Mouse (Mus musculus): Measurements from ENCODE around the gene Ubr3. TPM values are rescaled to one million over a fixed set of nuclear protein-coding genes. Genes with fewer than 3 reads are reported as not detected.
"Not testable (repeated sequence)": the region's sequence is repeated elsewhere in the genome, so short reads cannot be mapped to it uniquely, and the experiment has no call there.

Ubr3 gene
- polyA plus RNA-seq, 1 experiment, result 39.5 TPM

GRCm38 (mm10) chr2:69955635-69956034 is 58.6 kb downstream of the Ubr3 start:
- H3K4me3 ChIP-seq (ENCODE audit: insufficient read depth, low read depth, low read length), result no peak overlapping the region
- no peak overlapping the region for H3K27ac ChIP-seq (replicated peaks; ENCODE audit: low read depth, low read length)
- no peaks in the 10 kb centered on the region for H3K4me1 ChIP-seq (ENCODE audit: control insufficient read depth, insufficient read depth, insufficient read length, low read length)

- Histone ChIP-seq H3K4me1 (ENCODE audit: control insufficient read depth, insufficient read depth, insufficient read length, low read length) (no peaks in the 10 kb centered on the region), H3K27ac (replicated peaks; ENCODE audit: low read depth, low read length) (no peak overlapping the region), H3K4me3 (ENCODE audit: insufficient read depth, low read depth, low read length) (no peak overlapping the region)
Measured at GRCm38 (mm10) chr2:69957622-69958021, 60.6 kb downstream of the Ubr3 start.

- H3K4me3 ChIP-seq (ENCODE audit: insufficient read depth, low read depth, low read length), result no peak overlapping the region
Measured at GRCm38 (mm10) chr2:69974896-69975295, 77.8 kb downstream of the Ubr3 start.

GRCm38 (mm10) chr2:69989224-69989623 is 92.2 kb downstream of the Ubr3 start:
- Histone ChIP-seq H3K4me1 (ENCODE audit: control insufficient read depth, insufficient read depth, insufficient read length, low read length) (no peaks in the 10 kb centered on the region), H3K27ac (replicated peaks; ENCODE audit: low read depth, low read length) (no peak overlapping the region), H3K4me3 (ENCODE audit: insufficient read depth, low read depth, low read length) (no peak overlapping the region)

More at GRCm38 (mm10) chr2:69974896-69975295, 77.8 kb downstream of the Ubr3 start:
- H3K4me1 ChIP-seq (ENCODE audit: control insufficient read depth, insufficient read depth, insufficient read length, low read length), result no peaks in the 10 kb centered on the region
- no peak overlapping the region for H3K27ac ChIP-seq (replicated peaks; ENCODE audit: low read depth, low read length)

- no peak overlapping the region for H3K4me3 ChIP-seq (ENCODE audit: insufficient read depth, low read depth, low read length)
- no peaks in the 10 kb centered on the region for H3K4me1 ChIP-seq (ENCODE audit: control insufficient read depth, insufficient read depth, insufficient read length, low read length)
- H3K27ac ChIP-seq (replicated peaks; ENCODE audit: low read depth, low read length), result no peak overlapping the region
Measured at GRCm38 (mm10) chr2:69990647-69991046, 93.6 kb downstream of the Ubr3 start.

- not testable (repeated sequence) for H3K27ac ChIP-seq (replicated peaks; ENCODE audit: low read depth, low read length); H3K4me1 ChIP-seq (ENCODE audit: control insufficient read depth, insufficient read depth, insufficient read length, low read length)
Measured at GRCm38 (mm10) chr2:69994082-69994736, 97.2 kb downstream of the Ubr3 start.

GRCm38 (mm10) chr2:69994779-69995178 is 97.7 kb downstream of the Ubr3 start:
- no peak overlapping the region for H3K27ac ChIP-seq (replicated peaks; ENCODE audit: low read depth, low read length)
- H3K4me1 ChIP-seq (ENCODE audit: control insufficient read depth, insufficient read depth, insufficient read length, low read length), result no peaks in the 10 kb centered on the region
- no peak overlapping the region for H3K4me3 ChIP-seq (ENCODE audit: insufficient read depth, low read depth, low read length)

More at GRCm38 (mm10) chr2:69994082-69994736, 97.2 kb downstream of the Ubr3 start:
- H3K4me3 ChIP-seq (ENCODE audit: insufficient read depth, low read depth, low read length), result not testable (repeated sequence)

GRCm38 (mm10) chr2:69999097-69999770 is 102.2 kb downstream of the Ubr3 start:
- Histone ChIP-seq H3K4me3 (ENCODE audit: insufficient read depth, low read depth, low read length) (no peak overlapping the region), H3K4me1 (ENCODE audit: control insufficient read depth, insufficient read depth, insufficient read length, low read length) (no peaks in the 10 kb centered on the region), H3K27ac (replicated peaks; ENCODE audit: low read depth, low read length) (no peak overlapping the region)

- Histone ChIP-seq H3K27ac (replicated peaks; ENCODE audit: low read depth, low read length) (no peak overlapping the region), H3K4me3 (ENCODE audit: insufficient read depth, low read depth, low read length) (no peak overlapping the region), H3K4me1 (ENCODE audit: control insufficient read depth, insufficient read depth, insufficient read length, low read length) (no peaks in the 10 kb centered on the region)
Measured at GRCm38 (mm10) chr2:70000316-70000715, 103.3 kb downstream of the Ubr3 start.

GRCm38 (mm10) chr2:70006492-70006891 is 109.4 kb downstream of the Ubr3 start:
- Histone ChIP-seq H3K4me3 (ENCODE audit: insufficient read depth, low read depth, low read length) (no peak overlapping the region), H3K27ac (replicated peaks; ENCODE audit: low read depth, low read length) (no peak overlapping the region), H3K4me1 (ENCODE audit: control insufficient read depth, insufficient read depth, insufficient read length, low read length) (no peaks in the 10 kb centered on the region)

GRCm38 (mm10) chr2:70012941-70013340 is 115.9 kb downstream of the Ubr3 start:
- H3K4me1 ChIP-seq (ENCODE audit: control insufficient read depth, insufficient read depth, insufficient read length, low read length), result no peaks in the 10 kb centered on the region
- no peak overlapping the region for H3K27ac ChIP-seq (replicated peaks; ENCODE audit: low read depth, low read length)

GRCm38 (mm10) chr2:70018236-70018635 is 121.2 kb downstream of the Ubr3 start:
- H3K27ac ChIP-seq (replicated peaks; ENCODE audit: low read depth, low read length), result no peak overlapping the region
- H3K4me1 ChIP-seq (ENCODE audit: control insufficient read depth, insufficient read depth, insufficient read length, low read length), result no peaks in the 10 kb centered on the region
- H3K4me3 ChIP-seq (ENCODE audit: insufficient read depth, low read depth, low read length), result no peak overlapping the region

More at GRCm38 (mm10) chr2:70012941-70013340, 115.9 kb downstream of the Ubr3 start:
- no peak overlapping the region for H3K4me3 ChIP-seq (ENCODE audit: insufficient read depth, low read depth, low read length)

- H3K4me3 ChIP-seq (ENCODE audit: insufficient read depth, low read depth, low read length), result no peak overlapping the region
- H3K27ac ChIP-seq (replicated peaks; ENCODE audit: low read depth, low read length), result no peak overlapping the region
- no peaks in the 10 kb centered on the region for H3K4me1 ChIP-seq (ENCODE audit: control insufficient read depth, insufficient read depth, insufficient read length, low read length)
Measured at GRCm38 (mm10) chr2:70024454-70024853, 127.4 kb downstream of the Ubr3 start.

GRCm38 (mm10) chr2:70025711-70026110 is 128.7 kb downstream of the Ubr3 start:
- Histone ChIP-seq H3K27ac (replicated peaks; ENCODE audit: low read depth, low read length) (no peak overlapping the region), H3K4me1 (ENCODE audit: control insufficient read depth, insufficient read depth, insufficient read length, low read length) (no peaks in the 10 kb centered on the region), H3K4me3 (ENCODE audit: insufficient read depth, low read depth, low read length) (no peak overlapping the region)

- H3K27ac ChIP-seq (replicated peaks; ENCODE audit: low read depth, low read length), result no peak overlapping the region
Measured at GRCm38 (mm10) chr2:70031472-70031871, 134.4 kb downstream of the Ubr3 start.

GRCm38 (mm10) chr2:70034895-70035294 is 137.8 kb downstream of the Ubr3 start:
- H3K4me1 ChIP-seq (ENCODE audit: control insufficient read depth, insufficient read depth, insufficient read length, low read length), result no peaks in the 10 kb centered on the region
- H3K27ac ChIP-seq (replicated peaks; ENCODE audit: low read depth, low read length), result no peak overlapping the region
- no peak overlapping the region for H3K4me3 ChIP-seq (ENCODE audit: insufficient read depth, low read depth, low read length)

More at GRCm38 (mm10) chr2:70031472-70031871, 134.4 kb downstream of the Ubr3 start:
- no peak overlapping the region for H3K4me3 ChIP-seq (ENCODE audit: insufficient read depth, low read depth, low read length)
- H3K4me1 ChIP-seq (ENCODE audit: control insufficient read depth, insufficient read depth, insufficient read length, low read length), result no peaks in the 10 kb centered on the region
